In genomic region chr1:34464310-34464817, GRCm38 (mm10) we compare ENCODE assay signal across 17 mouse cellular contexts. TPM values are rescaled to one million over a fixed set of nuclear protein-coding genes. Genes with fewer than 3 reads are reported as not detected.
DNase-seq lines count a peak whose midpoint lies in the region; ATAC-seq lines count a peak whose summit lies in the region.
"Had no signal": no experiment of that assay in that cellular context is flagged by ENCODE, and none has a peak within 500 bp of the region (broad histone marks: within the 10 kb centered on the region; RNA-seq: fewer than 3 reads in every experiment).

No protein-coding gene starts in this region.

- ATAC-seq in common myeloid progenitor, adult 5-6 weeks (replicated peaks; ENCODE audit: low read depth, poor library complexity, severe bottlenecking): peak; percentile 40
- no peak for ATAC-seq in megakaryocyte-erythroid progenitor cell, adult 5-6 weeks (replicated peaks; ENCODE audit: low FRiP score, low TSS enrichment, poor library complexity, severe bottlenecking)
- ATAC-seq in midbrain, embryonic 16.5 days: no peak

- DNase-seq in heart, adult 11 months: peak; percentile 95
- DNase-seq in heart, postnatal 14 days: no peak
- peak; percentile 80 for DNase-seq in 416B (ENCODE audit: low read depth)
- peak; percentile 13 to 53 for DNase-seq in monocyte, adult 2 months (ENCODE audit: low read depth in 1 of 2, low spot score in 2 of 2)
- DNase-seq in frontal cortex, postnatal 25 days (ENCODE audit: low spot score in 2 of 2): no peak
- DNase-seq: cerebellum, adult 18-20 months; kidney, adult 9 months; lung, adult 18-20 months; midbrain, embryonic 14.5 days; right cerebral cortex, postnatal 25 days had no signal

- 91% methylated on average over 8 of the region's 8 CpGs for WGBS in midbrain, embryonic 16.5 days

- H3K4me1 ChIP-seq in midbrain, embryonic 16.5 days (ENCODE audit: control insufficient read depth, insufficient read depth, low read length): peaks cover 10% of the 10 kb centered on the region
- H3K4me1 ChIP-seq: heart, embryonic 12.5 days had no signal

- H3K9ac ChIP-seq in midbrain, embryonic 16.5 days (ENCODE audit: low read depth, low read length): no peak overlapping the region
- H3K9ac ChIP-seq: heart, embryonic 12.5 days; hindbrain, embryonic 13.5 days had no signal

- H3K36me3 ChIP-seq in midbrain, embryonic 16.5 days (ENCODE audit: control insufficient read depth, insufficient read depth, low read length): no peaks in the 10 kb centered on the region
- H3K36me3 ChIP-seq: heart, embryonic 12.5 days; hindbrain, embryonic 13.5 days had no signal

- H3K9me3 ChIP-seq in midbrain, embryonic 16.5 days (replicated peaks; ENCODE audit: control insufficient read depth, low read length, poor library complexity, severe bottlenecking): no peaks in the 10 kb centered on the region
- H3K9me3 ChIP-seq: heart, embryonic 12.5 days; hindbrain, embryonic 13.5 days had no signal

- H3K4me2 ChIP-seq in midbrain, embryonic 16.5 days (ENCODE audit: low read length): no peak overlapping the region
- H3K4me2 ChIP-seq: heart, embryonic 12.5 days; hindbrain, embryonic 13.5 days had no signal

- no peak overlapping the region for H3K4me3 ChIP-seq in midbrain, embryonic 16.5 days (ENCODE audit: low read depth, low read length)
- H3K4me3 ChIP-seq: heart, embryonic 12.5 days; hindbrain, embryonic 13.5 days had no signal

- H3K27me3 ChIP-seq in midbrain, embryonic 16.5 days (ENCODE audit: control insufficient read depth, insufficient read depth, low read depth, low read length): peaks cover 11% of the 10 kb centered on the region; the same call in 1 of the 2 replicates

- intact Hi-C loops in heart, postnatal 14 days (cut with DNase I): no loop called here

- H3K27ac ChIP-seq in midbrain, embryonic 16.5 days (ENCODE audit: low read length): no peak overlapping the region
- H3K27ac ChIP-seq: hindbrain, embryonic 13.5 days had no signal

RNA-seq across cellular contexts. Expression of gene Ptpn18, which starts 4.8 kb away (rescaled TPM):
- total RNA-seq in heart, postnatal 14 days (2021): 1 to 10 TPM; 7.2 to 7.5 TPM
- total RNA-seq in common myeloid progenitor, adult 5-6 weeks (2017): 299 and 432 TPM in 2 replicates
- total RNA-seq in megakaryocyte-erythroid progenitor cell, adult 5-6 weeks (2014; fragmentation: Nextera tagmentation): 12.5 and 40.1 TPM in 2 replicates
- 27.3 and 67.9 TPM in 2 replicates for total RNA-seq in megakaryocyte-erythroid progenitor cell, adult 5-6 weeks (2017)
- 2.9 and 3.4 TPM in 2 replicates for polyA plus RNA-seq in midbrain, embryonic 16.5 days (2015; fragmentation: Nextera tagmentation; extraction: Ambion mirVana)

RNA-seq across cellular contexts. Expression of gene Imp4, which starts 24.7 kb away (rescaled TPM):
- total RNA-seq in heart, postnatal 14 days (2021): 10 to 100 TPM; 28.5 to 30.0 TPM
- 33.8 and 37.4 TPM in 2 replicates for total RNA-seq in common myeloid progenitor, adult 5-6 weeks (2017)
- 55.7 and 74.9 TPM in 2 replicates for total RNA-seq in megakaryocyte-erythroid progenitor cell, adult 5-6 weeks (2014; fragmentation: Nextera tagmentation)
- total RNA-seq in megakaryocyte-erythroid progenitor cell, adult 5-6 weeks (2017): 27.2 and 31.5 TPM in 2 replicates
- 49.3 and 52.2 TPM in 2 replicates for polyA plus RNA-seq in midbrain, embryonic 16.5 days (2015; fragmentation: Nextera tagmentation; extraction: Ambion mirVana)

RNA-seq across cellular contexts. Expression of gene Ccdc115, which starts 24.9 kb away (rescaled TPM):
- 10 to 100 TPM; 14.1 to 15.0 TPM for total RNA-seq in heart, postnatal 14 days (2021)
- 55.7 and 63.4 TPM in 2 replicates for total RNA-seq in common myeloid progenitor, adult 5-6 weeks (2017)
- 35.9 and 38.8 TPM in 2 replicates for total RNA-seq in megakaryocyte-erythroid progenitor cell, adult 5-6 weeks (2014; fragmentation: Nextera tagmentation)
- 42.1 and 45.4 TPM in 2 replicates for total RNA-seq in megakaryocyte-erythroid progenitor cell, adult 5-6 weeks (2017)
- polyA plus RNA-seq in midbrain, embryonic 16.5 days (2015; fragmentation: Nextera tagmentation; extraction: Ambion mirVana): 65.2 and 66.8 TPM in 2 replicates

RNA-seq across cellular contexts. Expression of gene Prss39, which starts 33.8 kb away (rescaled TPM):
- not detected for total RNA-seq in heart, postnatal 14 days (2021)
- total RNA-seq in common myeloid progenitor, adult 5-6 weeks (2017): not detected in 2 replicates
- not detected in 2 replicates for total RNA-seq in megakaryocyte-erythroid progenitor cell, adult 5-6 weeks (2014; fragmentation: Nextera tagmentation)
- total RNA-seq in megakaryocyte-erythroid progenitor cell, adult 5-6 weeks (2017): 1.2 TPM in 1 of 2 replicates, not detected in the other
- not detected in 2 replicates for polyA plus RNA-seq in midbrain, embryonic 16.5 days (2015; fragmentation: Nextera tagmentation; extraction: Ambion mirVana)
- total RNA-seq: adrenal gland, postnatal 4 days; left cerebral cortex, postnatal 25 days had no signal
- polyA plus RNA-seq: heart, embryonic 12.5 days; hindbrain, embryonic 13.5 days; midbrain, embryonic 14.5 days had no signal

Comparison
In these comparisons a context has a peak if more than half of its experiments do, and no peak if none do; other contexts are left out.
1. DNase-seq: peak in heart, adult 11 months (single experiment), 416B (single experiment) and monocyte, adult 2 months (2 of 2); none in heart, postnatal 14 days (0 of 2) and frontal cortex, postnatal 25 days (0 of 2).